Mouse (Mus musculus) cerebellum, postnatal 10 days (tissue): ENCODE results near the gene Psen1.
A peak's percentile ranks its signal among the peaks of the same experiment; 100 is the strongest.

ENCODE experiments used
- DNase-seq, 2 experiments: peaks; one replicate each; pipeline ENCODE4 v3.0.0; 2021; ENCODE audit warnings: mixed read lengths in 2 of 2

The Psen1 gene

DNA sequence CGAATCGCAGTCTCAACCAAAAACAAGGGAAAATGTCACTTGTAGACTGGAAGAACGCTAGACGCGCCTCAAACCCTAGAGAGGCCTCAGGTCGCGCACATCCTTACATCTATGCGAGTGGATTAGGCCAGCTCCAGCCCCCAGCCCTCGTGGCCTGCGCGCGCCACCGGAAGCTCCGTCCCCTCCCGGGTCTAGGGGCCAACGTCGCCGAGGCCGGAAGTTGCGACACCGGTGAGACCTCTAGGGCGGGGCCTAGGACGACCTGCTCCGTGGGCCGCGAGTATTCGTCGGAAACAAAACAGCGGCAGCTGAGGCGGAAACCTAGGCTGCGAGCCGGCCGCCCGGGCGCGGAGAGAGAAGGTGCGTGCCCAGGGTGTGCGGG lies at the start of gene Psen1:
Gene Psen1 (plus strand): TSS at position 219 of the 382 bp plus-strand sequence.
- DNase-seq, result peak; percentile 98

DNA sequence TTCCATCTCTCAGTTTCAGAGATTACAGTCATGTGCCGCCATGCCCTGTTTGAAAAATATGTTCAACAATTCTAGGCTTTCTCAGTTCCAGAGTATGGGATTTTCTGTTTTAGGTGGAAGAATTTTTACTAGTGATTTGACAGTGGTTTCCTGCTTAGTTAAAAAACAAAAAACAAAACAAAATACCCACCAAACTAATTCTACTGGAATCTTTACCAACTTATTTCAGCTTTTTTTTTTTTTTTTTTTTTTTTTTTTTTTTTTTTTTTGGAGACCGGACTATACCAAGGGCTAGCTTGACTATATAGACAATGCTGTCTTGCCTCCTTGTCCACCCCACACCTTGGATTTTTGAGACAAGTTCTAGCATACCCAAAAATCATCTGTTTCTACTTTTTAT lies 46.7 kb upstream of the Psen1 start:
- DNase-seq, result no peak

DNA sequence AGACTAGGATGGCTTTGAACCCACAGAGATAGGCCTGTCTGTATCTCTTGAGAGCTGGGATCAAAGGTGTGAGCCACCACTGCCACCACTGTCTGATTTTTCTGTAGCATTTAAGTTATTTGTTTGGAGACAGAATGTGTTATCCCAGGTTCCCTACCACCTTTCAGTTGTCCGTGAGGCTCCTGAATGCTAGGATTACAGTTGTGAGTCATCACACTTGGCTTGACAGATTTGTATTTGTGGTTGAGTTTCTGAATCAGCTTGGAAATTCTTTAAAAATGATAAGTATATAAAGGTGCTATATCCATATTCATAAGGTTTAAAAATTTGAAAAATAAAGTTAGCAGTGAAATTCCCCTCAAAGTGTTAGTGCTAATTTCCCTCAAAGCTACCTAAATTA lies 44.8 kb upstream of the Psen1 start:
- no peak for DNase-seq

DNA sequence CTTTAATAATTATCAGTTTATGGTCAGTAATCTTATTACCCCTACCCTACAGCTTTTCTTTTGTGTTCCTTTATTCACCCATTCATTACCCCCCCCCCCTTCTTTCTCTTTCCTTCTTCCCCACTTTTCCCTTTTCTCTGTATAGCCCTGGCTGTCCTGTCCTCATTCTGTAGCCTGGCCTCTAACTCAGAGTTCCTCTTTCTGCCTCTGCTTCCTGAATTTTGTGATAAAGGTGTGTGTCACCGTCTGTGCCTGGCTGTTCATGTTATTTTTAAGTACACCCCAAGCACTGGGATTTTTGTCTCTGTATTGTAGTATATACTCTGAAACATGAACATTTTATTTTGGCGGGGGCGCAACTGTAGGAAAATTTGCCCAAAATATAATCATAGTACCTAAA lies 37.6 kb upstream of the Psen1 start:
- no peak for DNase-seq

DNA sequence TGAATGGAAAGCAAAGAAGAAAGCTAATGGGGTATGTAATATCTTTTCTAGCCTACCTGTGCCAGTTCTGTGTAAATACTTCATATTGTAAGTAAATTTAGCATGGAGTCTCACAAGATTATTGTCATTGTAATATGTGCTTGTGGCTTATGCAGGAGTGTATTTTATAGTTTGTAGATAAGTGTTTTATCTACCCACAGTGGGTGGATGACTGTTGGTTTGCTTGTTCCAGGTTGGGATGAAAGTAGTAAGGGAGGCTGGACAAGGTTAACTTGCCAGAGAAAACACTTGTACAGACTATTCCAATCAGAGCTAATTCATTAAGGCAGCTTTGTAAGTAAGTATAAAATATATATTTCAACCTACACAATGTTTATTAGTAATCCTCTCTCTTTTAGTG lies 36.5 kb upstream of the Psen1 start:
- no peak for DNase-seq

DNA sequence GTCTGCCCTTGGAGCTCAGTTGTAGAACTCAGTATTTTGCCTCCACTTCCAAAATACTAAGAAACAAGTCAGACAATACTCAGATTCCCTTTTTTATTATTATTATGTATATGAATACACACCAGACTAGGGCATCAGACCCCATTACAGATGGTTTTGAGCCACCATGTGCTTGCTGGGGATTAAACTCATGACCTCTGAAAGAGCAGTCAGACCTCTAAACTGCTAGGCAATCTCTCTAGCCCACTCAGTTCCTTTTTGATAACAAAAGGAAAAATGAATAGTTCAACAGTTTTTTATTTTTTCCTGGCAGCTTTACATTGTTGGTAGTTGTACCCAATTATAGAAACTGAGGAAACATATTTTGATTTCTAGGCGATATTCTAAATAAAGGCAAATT lies 2.5 kb upstream of the Psen1 start:
- no peak for DNase-seq

DNA sequence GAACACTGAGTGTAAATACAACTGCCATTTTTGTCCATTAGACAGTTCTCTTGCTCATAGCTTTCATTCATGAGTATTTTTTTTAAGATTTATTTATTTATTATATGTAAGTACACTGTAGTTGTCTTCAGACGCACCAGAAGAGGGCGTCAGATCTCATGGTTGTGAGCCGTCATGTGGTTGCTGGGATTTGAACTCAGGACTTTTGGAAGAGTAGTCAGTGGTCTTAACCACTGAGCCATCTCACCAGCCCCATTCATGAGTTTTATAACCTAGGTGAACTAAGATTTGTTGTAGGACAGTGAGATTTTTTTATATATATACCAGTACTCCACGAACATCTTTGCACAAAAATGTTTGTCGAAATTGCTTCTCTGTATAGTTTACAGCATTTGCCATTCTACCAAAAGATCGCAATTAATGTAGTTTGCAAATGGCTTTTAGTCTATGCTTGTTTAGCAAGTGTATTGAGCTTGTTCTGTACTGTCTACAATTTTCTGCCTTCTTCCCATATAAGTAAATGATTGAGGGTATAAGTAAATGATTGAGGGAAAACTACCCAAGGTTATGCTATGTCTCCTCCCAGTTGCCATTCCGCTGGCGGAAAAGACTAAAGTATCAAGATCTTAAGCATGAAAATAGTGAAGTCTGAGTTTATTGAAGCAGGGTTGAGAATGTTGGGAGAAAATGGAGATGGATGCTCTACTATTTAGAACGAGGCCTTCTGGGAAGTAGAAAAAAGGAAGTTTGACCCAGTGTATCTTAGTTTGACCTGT lies 1.2 kb upstream of the Psen1 start:
- DNase-seq, result peak in 1 of 2 experiments; percentile 12

DNA sequence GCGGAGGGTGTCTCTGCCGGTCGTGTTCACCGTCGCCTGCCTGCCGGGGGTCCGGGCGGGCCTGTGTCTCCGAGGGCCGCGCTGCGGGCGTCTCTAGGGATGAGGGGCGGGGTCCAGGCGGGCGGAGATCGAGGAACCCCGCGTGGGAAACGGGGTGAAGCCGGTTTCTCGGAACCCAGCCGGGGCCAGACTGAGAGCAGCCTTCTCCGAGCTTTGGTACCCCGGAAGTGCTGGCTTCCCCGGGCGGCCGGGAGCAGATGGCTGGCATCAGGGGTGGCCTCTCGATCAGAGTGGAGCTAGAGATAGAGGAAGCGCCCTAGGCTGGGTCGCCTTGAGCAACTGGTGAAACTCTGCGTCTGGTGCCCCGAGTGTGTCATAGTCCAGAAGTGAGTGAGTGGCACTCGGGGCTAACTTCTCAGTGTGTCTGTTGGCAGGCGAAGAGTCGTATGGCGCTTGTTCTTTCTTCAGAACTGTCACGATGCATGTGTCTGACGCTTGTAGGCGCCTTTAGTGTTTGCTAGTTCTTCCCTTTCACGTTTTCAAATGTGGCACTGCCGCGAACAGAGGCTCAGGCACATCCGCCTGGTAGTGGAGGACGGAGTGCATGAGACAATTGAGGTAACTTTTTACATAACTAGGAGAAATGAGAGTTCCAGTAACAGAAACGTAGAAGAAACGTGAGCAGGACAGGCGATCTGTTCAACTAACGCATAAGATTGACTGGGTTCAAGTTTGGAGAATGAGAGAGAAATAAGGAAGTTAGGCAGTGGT lies 549 bp downstream of the Psen1 start:
- DNase-seq, result no peak

DNA sequence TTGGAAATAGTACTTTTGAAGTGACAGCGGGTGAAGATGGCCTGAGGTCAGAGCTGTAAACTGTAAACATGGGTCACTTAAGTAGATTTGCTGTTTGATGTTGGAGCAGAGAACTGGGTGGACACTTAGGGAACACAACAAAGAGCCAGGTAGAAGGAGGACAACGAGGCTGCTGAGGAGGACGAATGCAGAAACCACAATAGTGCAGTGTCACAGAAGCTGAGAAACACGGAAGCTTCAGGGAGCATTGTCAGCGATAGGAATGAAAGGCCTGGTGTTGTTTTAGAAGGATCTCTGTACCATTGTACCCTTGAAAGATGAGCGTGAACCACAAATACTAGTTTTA lies 1.1 kb downstream of the Psen1 start:
- no peak for DNase-seq

DNA sequence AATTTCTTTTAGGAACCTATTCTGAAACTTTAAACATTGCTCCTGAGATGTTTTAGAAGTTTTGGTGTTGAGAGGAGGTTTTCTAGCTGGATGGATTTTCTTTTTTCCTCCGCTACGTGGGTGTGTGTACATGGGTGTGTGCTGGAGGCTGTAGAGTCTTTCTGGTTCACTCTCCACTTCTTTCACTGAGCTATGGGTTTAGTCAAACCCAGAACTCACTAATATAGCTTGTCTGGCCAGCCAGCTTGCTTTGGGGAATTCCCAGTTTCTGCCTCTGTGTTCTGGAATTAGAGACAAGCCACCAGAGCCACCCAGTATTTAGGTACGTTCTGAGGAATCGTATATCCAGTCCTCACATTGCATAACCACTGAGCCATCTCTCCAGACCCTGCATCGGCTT lies 6.1 kb downstream of the Psen1 start:
- DNase-seq, result no peak

DNA sequence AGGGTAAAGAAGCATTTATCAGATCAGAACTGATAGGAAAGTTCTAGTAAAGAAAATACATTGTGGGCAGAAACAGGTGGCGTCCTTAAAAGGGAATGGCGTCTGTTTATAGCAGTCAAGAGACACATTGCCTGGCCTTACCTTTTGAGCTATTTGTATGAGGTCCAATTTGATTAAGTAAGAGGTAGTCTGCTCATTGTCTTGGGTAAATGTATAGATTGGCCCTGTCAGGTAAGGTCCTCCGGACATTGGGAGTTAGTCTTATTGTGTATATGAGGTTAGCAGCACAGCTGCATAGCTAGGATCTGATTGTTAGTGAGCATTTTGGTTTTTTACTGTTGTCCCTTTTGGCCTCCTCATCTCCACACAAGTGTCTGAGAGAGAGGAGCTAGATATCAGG lies 6.7 kb downstream of the Psen1 start:
- DNase-seq, result no peak

DNA sequence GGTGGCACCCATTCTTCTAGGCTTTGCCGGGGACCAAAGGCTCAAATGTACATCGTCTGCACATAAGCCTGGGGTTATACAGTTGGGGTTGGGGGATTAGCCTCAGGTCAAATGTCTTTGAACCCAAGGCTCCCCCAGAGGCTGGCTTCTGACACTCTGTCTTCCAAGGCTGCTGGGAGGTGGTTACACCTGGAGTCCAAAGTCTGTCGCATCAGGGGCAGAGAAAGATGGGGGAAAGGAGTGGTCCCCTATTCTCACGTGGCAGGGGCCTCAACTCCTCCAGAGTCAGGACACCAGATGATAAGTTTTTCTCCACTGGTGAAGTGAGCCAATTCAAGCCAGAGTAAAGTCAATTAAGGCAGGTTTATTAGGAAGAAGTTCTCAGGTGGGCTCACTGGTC lies 10.7 kb downstream of the Psen1 start:
- no peak for DNase-seq

DNA sequence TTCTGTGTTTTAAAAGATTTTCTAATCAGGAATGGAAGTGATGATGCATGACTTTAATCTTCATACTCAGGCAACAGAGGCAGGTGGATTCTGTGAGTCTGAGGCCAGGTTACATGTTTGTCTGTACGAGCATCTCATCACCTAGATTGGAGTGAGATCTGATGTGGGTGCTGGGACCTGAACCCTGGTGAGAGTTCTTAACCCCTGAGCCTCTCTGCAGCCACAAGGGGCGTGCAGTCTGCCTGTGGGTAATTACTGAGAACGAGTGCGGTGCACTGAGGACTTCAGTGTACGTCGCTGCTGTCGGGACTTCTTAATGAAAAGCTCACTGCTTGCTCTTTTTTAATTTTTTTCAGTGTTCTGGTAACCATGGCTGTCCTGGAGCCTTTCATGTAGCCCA lies 13.7 kb downstream of the Psen1 start:
- DNase-seq, result no peak

DNA sequence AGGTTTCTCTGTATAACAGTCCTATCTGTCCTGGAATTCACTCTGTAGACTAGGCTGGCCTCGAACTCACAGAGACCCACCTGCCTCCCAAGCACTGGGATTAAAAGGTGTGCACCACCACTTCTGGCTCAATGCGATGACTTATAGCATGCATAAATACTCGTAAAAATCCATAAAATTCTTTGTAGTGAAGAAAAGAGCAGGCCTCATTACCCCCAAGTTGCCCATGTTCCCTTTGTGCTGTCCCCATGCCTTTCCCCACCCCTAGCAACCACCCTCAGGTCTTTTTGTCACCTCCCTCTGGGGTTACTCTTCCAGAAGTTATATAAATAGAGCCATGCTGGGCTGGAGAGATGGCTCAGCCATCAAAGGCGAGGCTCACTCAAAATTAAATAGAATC lies 14.8 kb downstream of the Psen1 start:
- DNase-seq, result no peak

DNA sequence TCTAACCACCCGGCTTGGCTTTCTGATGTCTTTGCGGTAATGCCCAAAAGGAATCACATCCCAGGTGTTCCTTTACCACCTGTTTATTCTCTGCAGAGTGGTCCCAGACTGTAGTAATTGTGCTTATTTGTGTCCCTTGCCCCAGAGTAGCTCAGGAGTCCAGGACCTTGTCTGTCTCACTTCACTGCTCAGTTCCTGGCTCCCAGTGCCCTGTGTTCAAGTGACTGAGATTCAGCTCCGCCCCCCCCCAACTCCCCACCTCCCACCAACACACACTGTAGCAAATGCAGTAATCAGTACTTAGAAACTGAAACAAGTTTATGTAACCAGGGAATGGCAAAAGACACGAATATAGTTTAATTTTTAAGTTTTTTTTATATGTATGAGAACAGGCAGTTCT lies 19.0 kb downstream of the Psen1 start:
- no peak for DNase-seq

DNA sequence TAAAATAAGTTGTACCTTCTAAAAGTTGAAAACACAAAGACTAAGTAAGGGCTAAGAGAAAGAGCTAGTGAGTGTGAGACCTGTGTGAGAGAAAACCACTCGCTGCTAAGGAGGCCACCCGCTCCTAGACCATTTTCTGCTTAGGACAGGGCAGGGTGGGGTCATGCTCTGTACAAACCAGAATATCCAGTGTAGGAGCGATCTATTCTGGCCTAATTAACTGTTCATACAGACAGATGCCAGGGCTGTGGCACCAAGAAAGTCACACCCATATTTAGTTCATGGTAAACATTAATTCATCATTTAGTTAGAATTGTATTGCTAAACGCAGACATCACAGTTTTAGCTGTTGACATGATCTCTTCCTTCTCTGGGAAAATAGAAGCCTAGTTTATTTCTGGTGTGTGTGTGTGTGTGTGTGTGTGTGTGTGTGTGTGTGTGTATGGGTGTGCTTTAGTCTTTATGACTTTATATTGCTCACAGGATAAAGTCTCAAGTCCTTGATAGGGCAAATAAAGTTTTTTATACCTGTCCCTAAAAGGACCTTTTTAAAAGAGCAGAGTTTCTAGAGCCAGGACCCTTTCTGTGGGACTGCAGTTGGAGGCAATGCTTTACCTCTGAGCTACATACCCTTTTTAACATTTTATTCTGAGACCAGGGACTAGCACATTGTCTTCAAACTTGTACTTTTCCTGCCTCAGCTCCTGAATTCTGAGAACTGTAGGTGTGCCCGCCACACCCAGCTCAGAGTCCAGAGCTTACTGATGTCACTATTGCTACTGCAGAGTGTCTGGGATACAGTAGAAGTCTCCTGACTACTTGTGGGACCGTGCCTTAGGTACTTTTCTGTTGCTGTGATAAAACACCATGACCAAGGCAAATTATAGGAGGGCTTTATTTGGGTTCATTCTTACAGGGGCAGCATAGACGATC lies 20.5 kb downstream of the Psen1 start:
- no peak for DNase-seq

DNA sequence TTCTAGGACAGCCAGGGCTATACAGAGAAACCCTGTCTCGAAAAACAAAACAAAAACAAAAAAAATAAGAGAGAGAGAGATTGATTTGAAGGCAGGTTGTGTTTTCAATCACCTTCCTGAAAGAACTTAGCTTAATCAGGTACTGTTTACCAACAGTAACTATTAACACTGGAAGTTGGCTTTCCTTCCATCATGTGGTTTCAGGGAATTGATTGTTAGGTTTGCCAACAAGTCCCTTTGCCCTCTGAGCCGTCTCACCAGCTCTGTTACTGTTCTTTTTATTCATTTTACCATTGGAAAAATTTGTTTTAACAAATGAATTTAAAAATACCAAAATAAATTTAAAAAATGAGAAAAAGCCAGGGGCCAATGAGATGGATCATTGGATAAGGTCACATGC lies 22.0 kb downstream of the Psen1 start:
- DNase-seq, result no peak

DNA sequence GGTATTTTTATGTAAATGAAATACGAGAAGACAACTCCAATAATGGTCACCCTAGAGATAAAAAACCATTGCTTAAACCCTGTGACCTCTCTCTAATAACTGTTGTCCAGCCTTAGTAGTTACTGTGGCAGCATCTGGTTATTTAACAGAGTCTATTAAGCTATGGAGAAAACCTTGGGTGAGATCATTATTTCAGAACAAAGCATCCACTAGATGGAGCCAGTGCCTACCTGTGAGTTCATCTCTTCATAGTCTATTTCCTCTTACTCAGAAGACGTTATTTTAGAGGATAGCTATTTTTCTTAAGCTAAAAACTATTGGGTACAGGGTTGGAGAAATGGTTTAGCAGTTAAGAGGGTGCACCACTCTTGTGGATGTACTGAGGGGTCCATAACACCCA lies 25.8 kb downstream of the Psen1 start:
- DNase-seq, result peak; percentile 71 to 84

DNA sequence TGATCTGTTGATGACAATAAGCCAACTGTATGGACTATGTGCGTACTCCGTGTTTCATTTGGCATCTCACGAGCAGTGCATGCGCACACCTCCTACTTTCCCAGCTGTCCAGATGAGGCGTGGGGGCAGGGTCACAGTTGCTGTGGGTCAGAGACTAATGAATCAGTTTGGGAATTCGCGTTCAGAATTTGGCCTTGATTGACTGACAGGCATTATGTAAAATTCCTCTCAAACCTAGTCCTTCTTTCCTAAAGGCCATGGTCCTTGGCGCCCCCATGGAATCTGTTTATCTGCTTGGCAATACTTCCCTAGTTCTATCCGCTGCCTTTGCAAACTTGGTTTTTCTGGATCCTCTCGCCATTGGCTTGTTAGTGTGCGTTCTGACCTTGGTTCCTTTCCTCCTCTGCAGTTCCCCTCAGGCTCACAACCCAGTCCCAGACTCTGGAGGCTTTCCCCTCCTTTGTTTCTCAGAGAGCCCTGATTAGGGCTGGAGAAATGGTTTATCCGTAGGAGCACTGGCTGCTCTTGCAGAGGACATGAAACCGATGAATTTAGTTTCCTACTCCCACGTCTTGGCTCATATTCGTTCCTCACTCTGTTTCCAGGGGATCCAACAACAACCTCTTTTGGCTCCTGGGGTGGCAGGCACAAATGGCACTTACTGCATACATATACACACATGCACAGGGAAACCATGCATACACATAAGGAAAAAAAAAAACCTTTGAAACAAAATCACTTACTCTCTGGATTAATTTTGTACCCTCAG lies 28.6 kb downstream of the Psen1 start:
- no peak for DNase-seq

DNA sequence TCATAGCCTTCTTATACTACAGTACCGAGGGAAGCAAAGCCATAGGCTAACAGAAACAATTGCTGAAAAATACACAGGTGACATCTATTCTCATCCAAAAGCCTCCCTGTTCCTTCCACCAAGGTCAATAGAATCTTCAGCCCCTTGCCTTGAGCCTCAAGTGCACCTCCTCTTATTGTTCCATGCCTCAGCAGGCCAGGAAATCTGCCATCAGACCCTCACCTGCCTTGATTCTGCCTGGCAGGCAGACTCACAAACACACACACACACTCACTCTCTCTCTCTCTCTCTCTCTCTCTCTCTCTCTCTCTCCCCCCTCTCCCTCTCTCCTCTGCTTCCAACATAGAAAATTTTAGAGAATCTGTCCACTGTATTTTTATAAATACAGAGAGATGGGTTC lies 31.5 kb downstream of the Psen1 start:
- DNase-seq, result no peak

DNA sequence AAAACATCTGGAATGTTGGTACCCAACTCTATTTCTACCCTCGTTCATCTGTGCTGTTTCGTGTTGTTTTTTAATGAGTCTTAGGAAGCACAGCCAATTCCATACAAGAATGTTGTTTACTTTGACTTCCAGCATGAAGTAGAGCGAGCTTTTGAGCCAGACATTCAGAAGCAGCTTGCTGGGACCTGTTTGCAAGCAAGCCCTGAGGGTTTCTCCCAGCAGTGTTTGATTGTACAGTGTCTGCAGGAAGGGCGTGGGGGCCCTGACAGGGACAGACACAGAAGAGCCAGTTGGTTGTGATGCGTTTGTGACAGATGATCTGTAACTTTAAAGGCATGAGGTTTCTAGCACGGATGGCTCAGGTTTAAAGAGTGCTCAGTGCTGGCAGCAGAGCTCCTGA lies 33.3 kb downstream of the Psen1 start:
- DNase-seq, result no peak

DNA sequence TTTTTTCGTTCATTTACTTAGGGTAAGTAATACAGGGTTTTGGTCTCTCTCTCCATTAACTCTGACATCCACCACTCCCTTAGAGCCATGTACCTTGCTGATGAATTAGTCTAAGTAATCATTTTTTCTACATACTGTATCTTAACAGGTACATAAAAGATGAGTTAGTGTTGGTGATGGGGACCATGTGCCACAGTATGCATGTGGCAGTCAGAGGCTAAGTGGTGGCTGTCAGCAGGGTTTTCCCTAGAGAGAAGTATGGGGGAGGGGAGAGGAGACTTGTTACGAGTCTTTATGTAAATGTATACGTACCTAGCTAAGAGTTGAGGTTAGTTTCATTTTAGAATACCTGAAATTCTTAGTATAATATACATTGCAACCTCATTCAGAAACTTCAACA lies 35.1 kb downstream of the Psen1 start:
- no peak for DNase-seq
